Mouse (Mus musculus) heart, postnatal 0 days (tissue): ENCODE measurements around the gene Ifrd2.

Source experiments
- CTCF ChIP-seq: IDR thresholded peaks from 2 replicates; pipeline ENCODE4 v1.5.1; 2016; ENCODE audit warnings: antibody characterized with exemption, control low read depth, low read depth
- EP300 ChIP-seq: IDR thresholded peaks from 2 replicates; pipeline ENCODE4 v1.6.1; 2016; ENCODE audit warnings: antibody characterized with exemption, low read depth

GRCm38 (mm10) chr9:107569270-107569669 is 18.2 kb upstream of the Ifrd2 start:
- no peak for TF ChIP-seq CTCF
- no peak for TF ChIP-seq EP300
